Mouse (Mus musculus) gonadal fat pad, adult 2 months (tissue): ENCODE data around the gene Slc2a13. TPM values are rescaled to one million over a fixed set of nuclear protein-coding genes. Genes with fewer than 3 reads are reported as not detected.

ENCODE experiments used
- DNase-seq: peaks from one replicate; pipeline ENCODE4 v3.0.0-alpha.2; 2012; ENCODE audit warnings: low read depth
- polyA plus RNA-seq: library from polyadenylated mRNA; depleted of rRNA; stranded (reverse); fragments of >200 nt; gene quantifications from 2 replicates; pipeline ENCODE4 v1.2.3, GENCODE M21; 2012; rRNA removed

Gene Slc2a13
- polyA plus RNA-seq, result 1.8 TPM in 2 replicates

GRCm38 (mm10) chr15:91573111-91573538 lies at the start of gene Slc2a13:
TSS of gene Slc2a13 (minus strand) at chr15:91573261.
- DNase-seq, result no peak

- DNase-seq, result no peak
Measured at GRCm38 (mm10) chr15:91616016-91616415, 43.0 kb upstream of the Slc2a13 start.

GRCm38 (mm10) chr15:91615532-91615931 lies 42.5 kb upstream of the Slc2a13 start:
- DNase-seq, result no peak

GRCm38 (mm10) chr15:91613981-91614665 lies 41.1 kb upstream of the Slc2a13 start:
- no peak for DNase-seq

GRCm38 (mm10) chr15:91609713-91610112 lies 36.7 kb upstream of the Slc2a13 start:
- no peak for DNase-seq

- no peak for DNase-seq
Measured at GRCm38 (mm10) chr15:91608811-91609210, 35.8 kb upstream of the Slc2a13 start.

GRCm38 (mm10) chr15:91601197-91601596 lies 28.1 kb upstream of the Slc2a13 start:
- no peak for DNase-seq

GRCm38 (mm10) chr15:91597290-91597689 lies 24.2 kb upstream of the Slc2a13 start:
- no peak for DNase-seq

- no peak for DNase-seq
Measured at GRCm38 (mm10) chr15:91574492-91574891, 1.4 kb upstream of the Slc2a13 start.

- no peak for DNase-seq
Measured at GRCm38 (mm10) chr15:91572421-91573069, 516 bp downstream of the Slc2a13 start.

- no peak for DNase-seq
Measured at GRCm38 (mm10) chr15:91571981-91572380, 1.1 kb downstream of the Slc2a13 start.

GRCm38 (mm10) chr15:91566784-91567183 lies 6.3 kb downstream of the Slc2a13 start:
- DNase-seq, result no peak

- DNase-seq, result no peak
Measured at GRCm38 (mm10) chr15:91565025-91565605, 7.9 kb downstream of the Slc2a13 start.

- DNase-seq, result no peak
Measured at GRCm38 (mm10) chr15:91561728-91562127, 11.3 kb downstream of the Slc2a13 start.

GRCm38 (mm10) chr15:91555336-91555736 lies 17.7 kb downstream of the Slc2a13 start:
- no peak for DNase-seq

GRCm38 (mm10) chr15:91548586-91549268 lies 24.3 kb downstream of the Slc2a13 start:
- DNase-seq, result no peak

GRCm38 (mm10) chr15:91544586-91544985 lies 28.5 kb downstream of the Slc2a13 start:
- DNase-seq, result no peak

GRCm38 (mm10) chr15:91538439-91538838 lies 34.6 kb downstream of the Slc2a13 start:
- DNase-seq, result no peak

GRCm38 (mm10) chr15:91526876-91527275 lies 46.2 kb downstream of the Slc2a13 start:
- no peak for DNase-seq

GRCm38 (mm10) chr15:91526166-91526565 lies 46.9 kb downstream of the Slc2a13 start:
- no peak for DNase-seq

- DNase-seq, result no peak
Measured at GRCm38 (mm10) chr15:91524451-91524850, 48.6 kb downstream of the Slc2a13 start.

GRCm38 (mm10) chr15:91503291-91503690 lies 69.8 kb downstream of the Slc2a13 start:
- no peak for DNase-seq
